Mouse (Mus musculus) spleen, adult 18-20 months (tissue): ENCODE data around the gene Lzts2.
A peak's percentile ranks its signal among the peaks of the same experiment; 100 is the strongest.
"Not testable (repeated sequence)": the region's sequence is repeated elsewhere in the genome, so short reads cannot be mapped to it uniquely, and the experiment has no call there.

Experiments
- DNase-seq, 2 experiments: peaks; one replicate each; pipeline ENCODE4 v3.0.0; 2022; ENCODE audit warnings: mixed read lengths in 2 of 2

Lzts2 gene

DNA sequence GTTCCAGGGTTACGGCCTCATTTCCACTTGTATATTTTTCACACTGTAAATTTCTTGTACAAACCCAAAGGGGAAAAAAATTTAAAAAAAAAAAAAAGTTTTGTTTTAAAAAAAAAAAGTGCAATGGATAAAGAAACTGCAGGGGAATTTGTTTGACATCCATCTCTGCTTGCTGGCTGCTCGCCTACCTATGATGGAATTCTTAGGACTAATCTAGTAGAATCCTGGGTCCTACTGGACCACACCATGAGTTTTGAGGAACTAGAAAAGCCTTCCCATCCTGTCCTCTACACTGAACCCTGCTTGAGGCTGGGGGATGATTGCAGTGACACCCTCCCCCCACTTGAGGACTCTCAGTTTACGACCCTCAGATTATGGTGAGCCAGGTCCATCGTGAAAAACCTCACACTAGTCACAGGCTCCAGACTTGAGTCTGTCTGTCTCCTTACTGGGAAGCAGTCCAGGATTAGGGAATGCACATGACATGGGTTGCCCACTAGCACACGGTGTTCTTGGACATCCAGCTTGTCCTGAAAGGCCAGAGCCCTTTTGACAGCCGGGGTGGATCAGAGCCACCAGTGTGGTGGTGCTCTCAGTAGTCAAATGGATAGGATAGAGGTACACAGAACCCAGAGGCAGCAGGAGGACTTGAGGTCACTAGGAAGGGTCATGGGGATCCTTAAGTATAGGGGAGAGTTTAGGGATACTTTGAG lies 12.9 kb downstream of the Lzts2 start:
- DNase-seq, result no peak

DNA sequence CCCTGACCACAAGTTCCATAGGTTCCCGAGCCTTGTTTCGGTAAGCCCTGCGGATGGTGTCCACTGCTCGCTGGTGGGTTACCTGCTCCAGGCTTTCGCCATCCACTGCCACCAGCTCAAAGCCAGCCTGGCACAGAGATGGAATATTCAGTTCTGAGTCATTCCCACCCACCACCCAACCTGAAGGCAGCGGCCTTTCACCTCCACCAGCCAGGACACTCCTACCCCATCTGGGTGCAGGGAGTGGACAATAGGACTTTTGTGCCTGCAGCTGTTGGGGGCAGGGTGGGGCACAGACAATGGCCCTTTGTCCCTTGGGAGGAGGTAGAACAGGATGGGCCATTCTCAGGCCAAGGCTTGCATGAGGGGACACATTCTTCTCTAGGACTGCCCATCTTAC lies 13.6 kb downstream of the Lzts2 start:
- DNase-seq, result no peak

DNA sequence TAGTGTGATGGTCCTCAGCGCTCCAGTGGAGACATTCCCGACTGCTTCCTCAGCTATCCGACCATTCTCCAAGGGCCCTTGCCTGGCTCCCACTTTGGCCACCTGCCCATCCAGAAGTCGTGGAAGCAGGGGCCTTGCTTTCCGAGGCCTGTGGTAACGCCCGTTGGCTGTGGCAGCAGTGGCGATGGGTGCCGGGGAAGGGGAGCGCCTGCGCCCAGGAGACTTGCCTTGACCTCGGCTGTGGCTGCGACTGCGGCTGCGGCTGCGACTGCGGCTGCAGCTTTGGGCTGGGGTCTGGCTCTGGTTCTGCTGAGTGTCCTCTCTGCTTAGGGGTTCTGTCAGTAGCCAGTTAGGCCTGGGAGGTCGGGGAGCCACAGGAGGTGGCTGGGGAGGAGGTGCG lies 14.5 kb downstream of the Lzts2 start:
- no peak for DNase-seq

DNA sequence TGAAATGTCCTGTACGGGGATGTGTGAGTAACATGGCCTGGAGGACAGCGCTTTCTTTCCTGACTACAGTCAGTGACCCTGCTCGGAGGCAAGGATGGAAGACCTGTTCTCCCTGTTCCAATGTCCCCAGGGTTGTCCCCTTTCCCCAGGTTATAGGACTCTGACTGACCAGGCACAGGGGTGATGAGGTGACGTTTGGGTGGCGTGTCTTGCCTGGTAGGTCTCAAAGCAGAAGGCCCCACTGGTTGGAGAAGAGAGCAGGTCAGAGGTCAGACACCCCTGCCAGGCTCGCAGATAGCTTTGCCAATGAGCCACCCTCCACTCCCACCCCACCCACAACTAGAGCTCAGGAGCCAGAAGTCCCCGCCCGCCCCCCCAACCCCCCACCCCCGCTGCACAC lies 15.4 kb downstream of the Lzts2 start:
- DNase-seq, result no peak

DNA sequence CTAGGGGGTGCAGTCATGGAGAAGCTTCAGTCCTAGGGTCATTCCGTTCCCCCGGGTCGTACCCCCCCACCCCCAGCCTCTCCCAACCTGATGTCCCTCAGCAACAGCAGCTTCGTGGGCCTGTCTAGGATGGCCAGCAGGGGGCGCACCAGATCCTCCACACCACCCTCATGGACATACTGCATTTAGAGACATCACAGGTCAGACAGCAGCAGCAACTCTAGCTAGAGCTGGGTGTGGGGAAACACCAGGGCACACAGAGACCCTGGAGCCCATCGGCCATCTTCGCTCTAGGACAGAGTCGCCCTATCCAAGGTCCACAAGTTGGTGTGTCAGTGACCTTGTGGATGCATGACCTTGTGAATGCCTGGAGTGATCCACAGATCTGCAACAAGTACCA lies 15.9 kb downstream of the Lzts2 start:
- peak in 1 of 2 experiments; percentile 72 for DNase-seq

DNA sequence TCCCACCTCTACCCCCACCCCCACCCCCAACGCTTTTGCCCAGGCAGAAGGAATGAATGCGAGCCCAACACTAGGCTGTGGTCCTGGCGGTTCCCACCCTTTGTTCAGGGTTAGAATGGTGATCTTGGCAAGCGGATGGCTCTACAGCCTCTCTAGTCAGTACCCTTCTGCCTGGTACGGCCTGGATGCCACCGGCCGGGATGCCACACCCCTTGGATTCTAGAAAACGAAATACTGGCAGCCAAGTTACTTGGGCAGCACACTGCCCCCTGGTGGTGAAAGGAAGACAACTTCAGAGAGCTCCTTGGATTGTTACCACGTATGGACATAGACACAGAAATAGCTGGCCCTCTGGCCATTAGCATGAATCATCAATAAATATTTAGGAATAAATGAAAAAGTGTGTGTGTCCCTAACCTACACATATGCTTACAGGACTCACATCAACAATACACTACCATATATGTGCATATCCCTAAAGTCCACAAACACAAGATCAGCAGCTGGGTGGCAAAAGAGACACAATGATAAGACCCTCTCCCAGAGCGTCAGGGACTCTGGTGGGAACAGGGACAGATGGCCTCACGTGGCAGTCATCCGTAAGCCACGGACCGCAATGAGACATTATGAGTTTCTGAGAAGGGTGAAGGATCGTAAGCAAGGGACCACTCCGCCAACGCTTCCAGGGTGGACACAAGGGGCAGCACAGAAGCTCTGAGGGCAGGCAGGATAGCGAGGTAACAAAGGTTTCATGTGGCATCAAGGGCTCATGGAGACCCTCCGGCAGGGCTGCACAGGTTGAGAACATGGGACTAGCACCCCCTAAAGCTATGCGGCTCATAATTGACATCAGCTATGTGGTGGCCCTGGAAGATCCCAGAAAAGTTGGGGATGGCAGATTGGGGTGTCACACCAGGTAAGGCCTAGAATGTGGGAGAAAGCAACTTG lies 16.8 kb downstream of the Lzts2 start:
- peak in 1 of 2 experiments; percentile 59 for DNase-seq

DNA sequence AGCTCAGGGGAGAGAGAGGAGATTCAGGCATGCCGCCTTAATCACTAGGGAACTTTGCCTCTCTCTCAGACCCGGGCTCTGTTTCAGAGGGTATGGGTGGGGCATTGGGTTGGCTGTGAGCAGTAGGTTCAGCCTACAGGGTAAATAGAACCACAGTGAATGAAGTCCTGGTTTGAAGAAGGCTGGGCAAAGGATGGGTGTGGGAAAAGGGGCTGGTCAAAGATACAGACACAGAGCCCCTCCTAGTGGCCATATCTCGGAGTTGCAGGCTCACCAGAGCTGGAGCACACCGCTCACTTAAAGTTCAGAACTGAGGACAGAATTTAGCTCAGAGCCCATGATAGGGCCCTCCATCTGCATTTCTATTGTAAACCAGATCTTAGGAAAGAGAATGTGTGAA lies 17.6 kb downstream of the Lzts2 start:
- peak in 1 of 2 experiments; percentile 61 for DNase-seq

DNA sequence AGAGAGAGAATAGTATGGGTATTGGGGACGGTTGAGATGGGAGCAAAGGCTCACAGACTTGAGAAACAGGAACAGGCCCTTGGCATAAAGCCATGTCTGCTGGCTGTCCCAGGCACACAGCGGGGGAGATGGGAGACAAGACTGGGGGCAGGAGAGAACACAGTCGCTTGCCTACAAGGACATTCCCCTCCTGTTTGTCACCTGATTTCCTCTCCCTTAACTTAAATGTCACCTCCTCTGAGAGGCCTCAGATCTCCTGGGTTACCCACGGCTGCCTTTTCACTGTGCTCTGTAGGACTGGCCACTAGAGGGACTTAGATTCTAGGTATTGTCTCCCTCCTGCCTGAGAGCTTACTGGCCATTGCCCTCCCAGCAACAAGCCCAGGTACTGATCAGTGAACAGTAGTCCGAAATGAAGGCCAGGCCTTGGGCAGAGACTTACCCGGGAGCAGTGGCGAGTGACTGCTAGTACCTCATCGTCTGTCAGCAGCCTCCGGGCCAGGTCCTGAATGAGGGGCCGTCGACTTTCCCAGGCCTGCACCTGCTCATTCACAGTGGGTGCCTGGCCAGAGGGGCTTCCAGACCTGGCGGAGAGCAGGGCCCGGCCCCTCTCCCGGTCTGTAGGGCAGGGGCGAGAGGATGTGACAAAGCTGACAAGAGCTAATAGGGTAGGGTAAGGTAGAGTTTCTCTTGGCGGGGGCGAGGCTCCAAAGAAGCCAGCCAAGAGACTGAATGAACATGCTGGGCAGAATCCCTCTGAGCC lies 18.5 kb downstream of the Lzts2 start:
- no peak for DNase-seq

DNA sequence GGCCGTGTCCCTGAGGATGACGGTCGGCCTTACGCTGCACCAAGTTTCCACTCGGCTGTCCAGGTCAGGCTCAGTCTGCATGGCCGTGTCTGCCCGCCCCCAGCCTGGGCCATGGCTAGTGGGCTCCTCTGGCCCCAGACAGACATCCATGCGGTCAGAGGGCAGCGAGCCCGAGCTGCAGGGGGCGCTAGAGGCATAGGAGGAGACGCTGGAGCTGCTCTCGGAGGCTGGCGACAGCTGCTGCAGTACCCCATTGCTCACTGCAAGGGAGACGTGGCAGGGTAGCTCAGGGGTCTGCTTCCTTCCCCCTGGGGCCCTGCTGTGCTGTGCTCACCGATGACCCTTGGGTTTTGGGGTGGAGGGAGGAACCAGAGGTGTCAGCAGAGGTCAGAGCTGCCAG lies 22.7 kb downstream of the Lzts2 start:
- peak in 1 of 2 experiments; percentile 48 for DNase-seq

DNA sequence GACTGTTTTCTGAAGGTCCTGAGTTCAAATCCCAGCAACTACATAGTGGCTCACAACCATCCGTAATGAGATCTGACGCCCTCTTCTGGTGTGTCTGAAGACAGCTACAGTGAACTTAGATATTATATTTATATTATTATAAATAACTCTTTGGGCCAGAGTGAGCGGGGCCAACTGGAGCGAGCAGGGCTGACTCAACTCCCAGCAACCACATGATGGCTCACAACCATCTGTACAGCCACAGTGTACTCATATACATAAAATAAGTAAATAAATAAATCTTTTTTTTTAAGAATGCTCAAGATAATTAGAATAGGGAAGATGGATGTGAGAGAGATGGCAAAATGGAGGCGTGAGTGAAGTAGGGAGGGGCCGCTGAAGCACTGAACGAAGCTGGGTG lies 24.0 kb downstream of the Lzts2 start:
- not testable (repeated sequence) for DNase-seq

DNA sequence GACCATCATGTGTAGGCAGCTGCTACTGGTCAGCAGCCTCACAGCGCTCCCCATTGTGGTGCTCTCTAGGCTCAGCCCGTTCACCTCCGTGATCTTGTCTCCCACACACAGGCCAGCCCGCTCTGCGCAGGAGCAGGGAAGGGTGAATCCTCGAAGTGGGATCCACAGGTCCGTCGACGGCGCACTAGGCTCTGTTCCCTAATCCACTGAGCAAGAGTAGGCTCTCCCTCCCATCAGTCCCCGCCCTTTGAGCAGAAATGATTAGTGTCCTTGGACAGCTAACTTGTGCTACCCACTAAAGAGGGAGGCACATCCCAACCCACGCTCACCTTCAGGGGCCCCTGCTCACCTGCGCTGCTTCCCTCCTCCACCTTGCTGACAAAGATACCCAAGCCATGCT lies 26.0 kb downstream of the Lzts2 start:
- no peak for DNase-seq

DNA sequence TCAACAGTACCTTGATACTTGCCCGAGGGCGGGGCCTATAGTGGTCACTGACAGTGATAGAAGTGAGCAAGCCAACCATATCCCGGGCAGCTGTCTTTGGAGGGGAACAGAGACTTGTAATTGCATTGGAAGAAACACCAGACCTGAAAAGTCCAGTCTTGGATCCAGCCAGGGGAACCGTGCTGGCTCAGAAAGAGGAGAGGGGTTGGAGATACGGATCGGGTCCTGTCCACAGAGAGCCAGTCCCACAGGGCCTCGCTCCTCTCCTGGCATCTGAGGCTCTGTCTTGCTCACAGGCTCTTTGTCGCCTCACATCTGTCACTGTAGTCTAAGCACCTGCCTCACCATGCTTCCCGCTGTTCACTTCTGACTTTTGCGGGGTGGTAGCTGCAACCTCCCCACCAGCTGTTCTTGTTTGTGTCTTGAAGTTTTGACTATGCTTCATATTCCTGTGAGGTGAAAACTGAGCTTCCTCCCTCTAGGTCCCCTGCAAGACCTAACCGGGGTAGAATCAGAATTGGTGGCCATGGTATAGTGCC lies 30.2 kb downstream of the Lzts2 start:
- no peak for DNase-seq

DNA sequence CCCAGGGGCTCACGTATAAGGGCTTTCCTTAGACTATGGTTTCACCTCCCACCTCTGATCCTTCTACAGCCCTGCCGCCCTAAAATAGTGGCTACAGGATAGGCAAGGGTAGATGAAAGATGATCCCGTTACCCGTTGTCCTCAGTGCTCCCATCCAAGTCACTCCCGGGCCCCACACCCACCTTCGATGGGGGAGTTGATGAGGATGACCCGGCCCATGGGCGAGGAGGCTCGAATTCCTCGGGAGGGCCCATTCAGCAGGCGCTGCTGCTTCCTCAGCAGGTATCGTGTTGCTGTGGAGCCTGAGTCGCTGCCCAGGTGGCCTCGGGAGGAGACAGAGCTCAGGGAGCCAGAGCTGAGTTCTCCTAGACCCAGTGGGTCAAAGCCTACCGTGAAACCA lies 31.0 kb downstream of the Lzts2 start:
- no peak for DNase-seq

DNA sequence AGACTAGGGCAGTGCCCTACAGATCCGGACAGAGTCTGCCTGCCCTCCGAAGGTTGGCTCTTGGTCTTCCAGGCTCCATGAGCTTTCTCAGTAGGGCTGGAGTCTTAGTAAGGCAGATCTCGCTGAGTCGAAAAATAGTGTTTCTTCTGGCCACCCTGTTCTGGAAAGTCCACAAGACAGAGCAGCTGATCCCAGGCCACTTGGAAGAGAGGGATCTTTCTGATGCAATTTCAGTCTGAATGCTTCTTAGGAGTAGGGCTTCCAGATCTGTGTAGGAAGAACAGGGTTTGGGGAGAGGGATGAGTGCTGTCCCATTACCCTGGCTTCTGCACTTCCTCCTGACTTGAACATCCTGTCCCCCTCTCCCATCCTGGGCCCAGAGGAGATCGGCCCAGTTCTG lies 31.4 kb downstream of the Lzts2 start, which contains the start of gene Pdzd7:
Gene Pdzd7, minus strand, starts transcription at position 67 of the 400 bp plus-strand sequence.
- DNase-seq, result no peak

DNA sequence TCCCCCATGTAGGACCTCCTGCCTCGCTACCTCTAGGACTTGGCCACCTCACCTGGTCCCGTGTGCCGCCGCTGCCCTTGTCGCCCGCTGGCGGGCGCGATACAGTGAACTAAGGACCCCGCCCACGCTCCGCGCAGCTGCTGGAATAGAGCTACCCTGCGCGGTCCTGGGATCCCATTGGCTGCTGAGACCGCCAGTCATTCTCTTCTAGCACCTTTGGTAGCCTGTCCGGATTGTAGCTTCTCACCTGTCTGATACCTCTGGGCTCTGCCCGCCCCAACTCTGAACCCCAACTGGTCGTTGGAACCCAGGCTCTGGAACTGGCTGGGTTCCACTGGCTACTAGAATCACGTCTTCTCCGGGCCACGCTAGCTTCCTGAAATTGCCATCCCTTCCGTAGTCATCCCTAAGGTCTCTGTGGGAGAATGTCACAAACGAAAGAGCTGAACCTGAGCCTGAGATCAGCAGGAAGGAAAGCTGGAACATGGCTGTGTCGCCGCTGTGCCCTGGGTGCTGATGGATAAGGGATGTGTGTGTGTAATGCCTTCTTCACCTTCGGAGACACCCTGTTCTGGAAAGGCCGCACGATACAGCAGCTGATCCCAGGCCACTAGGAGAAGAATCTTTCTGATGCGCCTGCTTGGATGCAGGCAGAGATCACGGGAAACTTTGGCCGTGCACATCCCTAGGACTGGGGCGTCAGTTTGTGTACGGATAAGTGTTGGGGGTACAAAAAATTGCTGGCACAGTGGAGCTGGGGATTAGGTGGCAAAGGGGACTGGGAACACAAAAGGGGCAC lies 32.5 kb downstream of the Lzts2 start:
- peak; percentile 54 to 66 for DNase-seq

DNA sequence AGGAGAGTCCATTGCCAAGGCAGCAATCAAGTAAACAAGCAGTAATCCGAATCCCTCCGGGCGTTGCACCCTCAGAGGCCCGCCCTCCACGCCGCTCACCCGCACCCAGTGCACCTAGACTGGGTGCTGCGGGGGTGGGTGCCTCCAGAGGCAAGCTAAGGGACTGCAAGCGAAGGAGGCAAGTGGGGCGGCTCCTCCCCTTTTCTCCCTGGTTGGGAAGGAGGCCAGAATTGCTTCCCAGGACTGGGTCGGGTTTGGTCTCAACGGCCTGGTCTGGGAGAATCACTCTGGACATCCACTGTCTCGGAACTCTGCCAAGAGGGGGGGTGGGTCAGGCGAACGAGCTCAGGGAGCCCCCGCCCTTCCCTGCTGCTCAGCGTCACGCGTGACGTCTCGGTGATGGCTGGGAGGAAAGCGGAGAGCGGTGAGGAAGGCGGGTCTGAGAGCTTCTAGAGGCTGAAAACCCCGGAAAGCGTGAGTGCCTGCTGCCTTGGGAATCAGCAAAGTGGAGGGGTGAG lies 33.3 kb downstream of the Lzts2 start, which contains the start of gene Sfxn3:
Gene Sfxn3, plus strand, starts transcription at position 87 of the 518 bp plus-strand sequence.
- peak; percentile 71 to 77 for DNase-seq

DNA sequence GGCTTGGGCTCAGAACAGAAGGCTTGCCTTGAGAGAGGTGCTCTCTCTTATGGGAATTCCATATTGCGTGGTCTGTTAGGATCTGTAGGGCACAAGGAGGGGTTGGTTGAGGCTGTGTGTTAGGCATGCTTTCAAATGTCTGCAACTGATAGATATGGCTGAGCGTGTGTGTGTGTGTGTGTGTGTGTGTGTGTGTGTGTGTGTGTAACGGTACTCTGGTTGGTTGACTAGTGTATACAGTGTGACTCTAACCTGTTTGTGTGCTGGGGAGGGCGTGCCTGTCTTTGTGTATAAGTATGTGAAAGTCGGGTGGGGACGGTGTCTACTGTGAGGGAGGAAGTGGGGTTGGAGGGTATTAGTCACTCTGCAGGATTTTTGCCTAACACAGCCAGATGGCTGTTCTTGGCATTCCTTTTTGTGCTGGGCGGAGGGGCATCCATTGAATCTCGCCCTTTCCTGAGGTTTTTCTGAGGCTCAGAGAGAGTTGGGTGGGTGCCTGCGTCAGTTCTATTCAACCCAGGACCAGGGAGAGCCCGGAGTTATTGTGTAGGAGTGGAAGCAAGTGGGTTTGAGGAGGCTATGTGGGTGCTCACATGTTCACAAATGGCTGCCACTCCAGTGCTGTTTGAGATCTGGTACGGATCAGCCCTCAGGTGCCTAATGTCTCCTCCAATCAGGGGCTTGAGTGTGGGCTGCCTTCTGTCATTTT lies 33.9 kb downstream of the Lzts2 start:
- peak in 1 of 2 experiments; percentile 42 for DNase-seq

DNA sequence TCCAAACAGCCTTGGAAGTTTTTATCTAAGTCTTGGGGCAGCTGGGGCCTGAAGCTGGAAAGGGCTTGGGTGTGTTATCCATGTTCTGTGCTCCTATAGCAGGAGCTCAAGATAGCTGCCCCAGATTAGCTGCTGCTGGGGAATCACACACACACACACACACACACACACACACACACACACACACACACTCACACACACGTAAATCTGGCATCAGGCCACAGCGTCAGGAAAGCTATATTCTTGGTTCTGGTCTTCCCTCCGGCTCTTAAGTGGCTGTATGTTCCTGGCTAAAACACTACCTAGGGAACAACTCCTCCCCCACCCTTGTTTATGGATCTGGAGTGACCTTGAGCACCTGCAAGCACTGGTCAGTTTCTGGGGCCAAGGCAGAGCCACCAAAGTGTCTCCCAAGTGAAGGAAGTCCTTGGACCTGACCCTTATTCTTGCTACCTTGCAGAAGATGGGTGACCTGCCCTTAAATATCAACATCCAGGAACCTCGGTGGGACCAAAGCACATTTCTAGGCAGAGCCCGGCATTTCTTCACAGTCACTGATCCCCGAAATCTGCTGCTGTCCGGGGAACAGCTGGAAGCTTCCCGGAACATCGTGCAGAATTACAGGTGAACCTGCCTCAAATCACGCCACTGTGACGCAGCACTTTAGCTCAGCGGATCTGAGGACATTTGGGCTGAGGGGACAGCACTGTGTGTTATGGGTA lies 34.6 kb downstream of the Lzts2 start:
- DNase-seq, result no peak

DNA sequence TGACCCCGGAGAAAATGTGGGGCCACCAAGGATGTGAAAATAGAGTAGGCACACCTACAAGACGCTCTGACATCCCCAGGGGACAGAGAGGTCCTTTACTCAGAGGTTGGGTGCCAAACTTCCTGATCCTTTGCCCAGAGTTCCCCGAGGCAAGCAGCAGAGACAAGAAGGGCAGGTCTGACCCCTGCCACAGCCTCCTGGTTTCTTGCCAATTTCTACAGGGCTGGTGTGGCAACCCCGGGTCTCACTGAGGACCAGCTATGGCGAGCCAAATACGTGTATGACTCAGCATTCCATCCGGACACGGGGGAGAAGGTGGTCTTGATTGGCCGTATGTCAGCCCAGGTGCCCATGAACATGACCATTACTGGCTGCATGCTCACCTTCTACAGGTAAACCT lies 35.3 kb downstream of the Lzts2 start:
- no peak for DNase-seq

DNA sequence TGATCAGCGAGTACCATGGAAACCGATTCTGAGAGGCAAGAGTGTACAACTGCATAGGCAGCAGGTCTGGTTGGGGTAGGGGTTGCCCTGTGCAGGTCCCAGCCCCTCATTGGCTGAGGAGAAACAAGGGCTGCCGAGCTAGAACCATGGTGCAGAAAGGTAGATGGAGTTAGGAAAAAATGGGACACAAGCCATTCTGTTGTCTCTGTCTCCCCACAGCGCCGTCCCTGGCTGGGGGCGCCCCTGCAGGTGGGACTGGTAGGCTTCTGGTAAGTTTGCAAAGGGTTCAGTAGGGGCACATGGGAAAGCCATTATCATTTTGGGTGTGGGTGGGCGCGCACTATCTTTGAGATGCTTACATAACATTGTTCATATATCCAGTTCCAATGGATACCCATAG lies 39.2 kb downstream of the Lzts2 start:
- DNase-seq, result no peak
